Mouse (Mus musculus) hindlimb bud, embryonic 11.5 days (tissue): Measurements from ENCODE around the gene Fetub.

Source experiments
- DNase-seq: peaks from one replicate; pipeline ENCODE4 v3.0.0-alpha.2; 2012; ENCODE audit warnings: low read depth, low spot score; ENCODE audit errors: extremely low spot score

Gene Fetub

DNA sequence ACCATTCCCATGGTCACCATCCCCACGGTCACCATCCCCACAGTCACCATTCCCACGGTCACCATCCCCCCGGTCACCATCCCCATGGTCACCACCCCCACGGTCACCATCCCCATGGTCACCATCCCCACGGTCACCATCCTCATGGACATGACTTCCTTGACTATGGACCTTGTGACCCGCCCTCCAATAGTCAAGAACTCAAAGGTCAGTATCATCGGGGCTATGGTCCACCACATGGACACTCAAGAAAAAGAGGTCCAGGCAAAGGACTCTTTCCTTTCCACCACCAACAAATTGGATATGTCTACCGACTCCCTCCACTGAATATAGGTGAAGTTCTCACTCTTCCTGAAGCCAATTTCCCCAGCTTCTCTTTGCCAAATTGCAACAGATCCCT, 42.9 kb downstream of the Fetub start:
- DNase-seq = no peak

DNA sequence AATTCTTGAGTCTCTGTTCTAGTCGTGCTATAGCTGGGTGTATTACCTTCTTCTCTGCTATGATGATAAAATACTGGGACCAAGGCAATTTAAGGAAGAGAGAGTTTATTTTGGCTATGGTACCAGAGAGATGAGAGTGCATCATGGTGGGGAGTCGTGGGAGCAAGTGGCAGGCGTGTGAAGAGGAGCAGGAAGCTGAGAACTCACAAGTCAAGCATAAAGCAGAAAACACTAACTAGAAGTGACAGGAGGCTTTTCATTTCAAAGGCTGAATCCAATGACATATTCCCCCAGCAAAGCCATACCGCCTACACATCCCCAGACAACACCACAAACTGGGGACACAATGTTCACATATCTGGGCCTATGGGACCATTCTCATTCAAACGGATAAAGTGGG, 44.1 kb downstream of the Fetub start:
- DNase-seq = no peak

DNA sequence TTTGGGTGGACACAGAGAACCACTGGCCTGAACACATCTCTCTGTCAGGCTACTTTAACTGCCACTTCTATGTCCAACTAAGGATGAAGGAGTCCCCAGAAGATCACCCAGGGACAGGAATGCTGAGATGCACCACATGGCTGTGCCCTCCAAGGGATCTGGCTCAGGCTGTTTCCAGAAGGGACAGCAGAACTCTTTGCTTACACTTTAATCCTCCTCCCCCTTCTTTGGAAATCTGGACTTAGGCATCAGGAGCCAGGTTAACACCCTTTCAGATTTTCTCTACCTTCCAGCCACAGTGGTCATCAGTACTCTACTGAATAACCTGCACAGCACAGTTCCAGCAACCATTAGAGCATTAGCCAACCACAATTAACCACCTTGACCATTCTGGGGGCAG, 45.2 kb downstream of the Fetub start:
- no peak for DNase-seq

DNA sequence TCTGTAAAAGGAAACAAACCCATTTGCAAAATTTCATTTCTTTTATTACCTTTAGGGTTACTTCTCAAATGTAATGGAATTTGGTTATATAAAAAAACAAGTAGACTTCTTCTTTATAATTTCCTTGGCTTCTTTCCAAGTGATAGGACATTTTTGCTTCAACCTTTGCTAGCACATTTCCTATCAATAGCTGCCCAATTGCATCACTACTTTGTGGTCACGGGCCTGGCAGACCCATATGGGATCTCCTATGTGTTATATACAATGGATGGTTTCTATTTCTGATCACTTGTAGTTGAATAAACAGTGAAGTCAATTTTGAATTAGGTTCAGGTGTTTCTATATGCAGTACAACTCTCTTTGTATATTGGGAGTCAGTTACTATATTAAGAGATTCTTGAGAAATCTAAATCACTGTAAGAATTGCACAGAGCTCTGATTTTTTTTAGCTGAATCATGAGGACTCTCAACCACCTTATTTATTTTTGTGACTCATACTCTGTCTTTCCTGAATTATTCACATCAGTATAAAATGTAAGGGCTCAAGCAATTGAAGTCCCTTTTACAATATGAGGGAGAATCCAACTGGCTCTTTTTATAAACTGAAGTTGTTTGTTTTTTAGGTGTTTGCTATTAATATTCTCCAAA, 49.4 kb downstream of the Fetub start:
- DNase-seq = no peak
